Mouse (Mus musculus) C3H10T1/2 (cell line): ENCODE data around the gene Ccdc7a. TPM values are rescaled to one million over a fixed set of nuclear protein-coding genes. Genes with fewer than 3 reads are reported as not detected.

Experiments
- polyA plus RNA-seq, 2 experiments: library from polyadenylated mRNA; unstranded; fragments of >200 nt; fragmentation: generic; extraction: Trizol; gene quantifications; one replicate each; pipeline ENCODE4 v1.2.1; 2012; ENCODE audit warnings: missing spikeins in 2 of 2

Gene Ccdc7a
- polyA plus RNA-seq = not detected

DNA sequence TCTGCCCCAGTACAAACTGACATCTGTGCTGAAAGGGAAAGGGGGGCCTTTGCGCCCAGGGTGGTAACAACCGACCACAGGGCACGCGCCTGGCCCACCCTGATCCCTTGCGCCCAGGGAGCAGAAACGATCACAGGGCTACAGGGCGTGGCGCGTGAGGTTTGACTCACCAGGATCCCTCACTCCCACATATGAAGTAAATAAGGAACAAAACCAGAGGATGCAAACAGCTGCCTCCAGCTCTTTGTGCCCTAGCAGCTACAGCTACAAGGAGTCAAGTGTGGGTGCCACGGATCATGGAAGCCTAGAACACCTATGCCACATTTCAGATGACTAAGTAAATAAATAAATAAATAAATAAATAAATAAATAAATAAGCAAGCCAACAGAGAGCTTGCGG lies at the start of gene Ccdc7a:
Ccdc7a (minus strand) TSS at position 101 of the 400 bp plus-strand sequence.

DNA sequence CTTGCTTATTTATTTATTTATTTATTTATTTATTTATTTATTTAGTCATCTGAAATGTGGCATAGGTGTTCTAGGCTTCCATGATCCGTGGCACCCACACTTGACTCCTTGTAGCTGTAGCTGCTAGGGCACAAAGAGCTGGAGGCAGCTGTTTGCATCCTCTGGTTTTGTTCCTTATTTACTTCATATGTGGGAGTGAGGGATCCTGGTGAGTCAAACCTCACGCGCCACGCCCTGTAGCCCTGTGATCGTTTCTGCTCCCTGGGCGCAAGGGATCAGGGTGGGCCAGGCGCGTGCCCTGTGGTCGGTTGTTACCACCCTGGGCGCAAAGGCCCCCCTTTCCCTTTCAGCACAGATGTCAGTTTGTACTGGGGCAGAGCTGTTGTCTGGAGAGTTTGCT lies 1.5 kb upstream of the Ccdc7a start, which contains the start of gene Ccdc7b:
Ccdc7b (plus strand) TSS at position 301 of the 400 bp plus-strand sequence.

DNA sequence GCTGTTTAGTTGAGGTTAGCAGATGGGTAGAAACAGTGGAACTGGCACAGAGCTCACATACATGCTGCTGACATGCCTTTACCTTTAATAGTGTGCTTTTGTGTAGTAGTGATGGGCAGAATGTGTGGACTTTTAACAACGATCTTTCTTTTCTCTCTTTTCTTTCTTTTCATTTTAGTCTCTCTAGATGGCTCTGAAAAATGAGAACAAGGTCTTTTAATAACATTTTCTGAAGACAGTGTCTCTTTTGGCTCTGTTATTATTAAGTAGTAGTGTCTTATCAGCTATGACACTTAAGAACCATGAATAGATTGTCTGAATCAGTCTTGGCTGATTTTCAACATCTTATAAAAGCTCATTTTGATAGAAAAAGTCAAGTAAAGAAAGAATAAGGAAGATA lies 266.7 kb downstream of the Ccdc7a start, which contains the start of gene Gm3952:
Gm3952 (minus strand) TSS at position 101 of the 400 bp plus-strand sequence.

DNA sequence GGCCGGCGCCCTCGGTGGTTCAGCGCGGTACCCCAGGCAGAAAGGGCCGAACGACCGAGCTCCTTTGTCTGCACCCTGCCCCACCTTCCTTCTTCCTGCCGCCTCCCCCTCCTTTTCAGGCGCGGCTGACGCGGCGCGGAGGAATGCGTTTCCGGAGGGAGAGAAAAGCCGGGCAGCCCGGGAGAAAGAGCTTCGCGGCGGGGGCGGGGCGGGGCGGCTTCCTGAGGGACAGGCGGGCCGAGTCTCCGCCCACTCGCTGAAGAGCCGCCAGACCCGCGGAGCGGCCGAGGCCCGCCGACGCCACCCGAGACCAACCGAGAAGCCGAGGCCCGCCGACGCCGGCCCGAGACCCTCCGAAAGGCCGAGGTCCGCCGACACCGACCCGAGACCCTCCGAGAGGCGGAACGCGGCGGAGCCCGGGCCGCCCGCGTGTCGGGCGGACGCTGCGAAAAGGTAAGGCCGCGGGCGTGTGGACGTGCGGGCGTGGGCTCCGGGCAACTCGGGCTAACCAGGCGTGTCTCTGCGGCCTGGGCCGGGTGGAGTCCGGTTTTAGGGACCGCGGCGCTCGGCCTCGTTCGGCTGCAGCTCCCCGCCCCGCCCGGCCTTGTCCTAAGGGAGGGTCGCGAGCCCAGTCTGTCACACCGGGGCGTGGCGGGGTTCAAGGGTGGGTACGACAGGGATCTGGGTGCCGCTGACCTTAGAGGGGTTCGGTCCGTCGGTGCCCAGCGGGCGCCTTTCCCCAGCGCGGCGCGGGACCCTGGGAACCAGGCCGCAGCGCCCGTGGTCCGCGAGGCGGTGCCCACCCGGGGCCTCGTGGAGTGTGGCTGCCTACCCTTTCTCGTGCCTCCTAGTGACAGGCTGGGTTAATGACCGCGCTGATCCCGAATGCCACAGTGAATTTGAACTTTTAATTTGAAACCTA lies 379.5 kb downstream of the Ccdc7a start, which contains the start of gene Itgb1:
Itgb1 (plus strand) TSS at position 148 of the 922 bp plus-strand sequence.

Other genes with a start within 250 kb of the Ccdc7a start
- not detected for gene Ccdc7b, start 1.6 kb upstream of the Ccdc7a start, polyA plus RNA-seq
- not detected for gene Gm10999, start 66.1 kb upstream of the Ccdc7a start, polyA plus RNA-seq
- 1 to 10 TPM in 1 of 2 experiments, under 1 TPM in 1; 0.54 to 4.0 TPM for gene 2610044O15Rik8, start 168.9 kb upstream of the Ccdc7a start, polyA plus RNA-seq